Mouse (Mus musculus) layer of hippocampus, postnatal 25 days (tissue): Measurements from ENCODE around the gene CK137956. TPM values are rescaled to one million over a fixed set of nuclear protein-coding genes. Genes with fewer than 3 reads are reported as not detected.

Experiments used
- DNase-seq, 2 experiments: peaks; one replicate each; pipeline ENCODE4 v3.0.0; 2022; ENCODE audit warnings: mixed read lengths in 2 of 2, low spot score in 1 of 2; ENCODE audit errors: extremely low spot score in 1 of 2
- total RNA-seq, 2 experiments: library from RNA; stranded (reverse); gene quantifications; 2 replicates each; pipeline ENCODE4 v1.2.3; 2021

The CK137956 gene
- under 1 TPM; 0.56 to 0.91 TPM for total RNA-seq

DNA sequence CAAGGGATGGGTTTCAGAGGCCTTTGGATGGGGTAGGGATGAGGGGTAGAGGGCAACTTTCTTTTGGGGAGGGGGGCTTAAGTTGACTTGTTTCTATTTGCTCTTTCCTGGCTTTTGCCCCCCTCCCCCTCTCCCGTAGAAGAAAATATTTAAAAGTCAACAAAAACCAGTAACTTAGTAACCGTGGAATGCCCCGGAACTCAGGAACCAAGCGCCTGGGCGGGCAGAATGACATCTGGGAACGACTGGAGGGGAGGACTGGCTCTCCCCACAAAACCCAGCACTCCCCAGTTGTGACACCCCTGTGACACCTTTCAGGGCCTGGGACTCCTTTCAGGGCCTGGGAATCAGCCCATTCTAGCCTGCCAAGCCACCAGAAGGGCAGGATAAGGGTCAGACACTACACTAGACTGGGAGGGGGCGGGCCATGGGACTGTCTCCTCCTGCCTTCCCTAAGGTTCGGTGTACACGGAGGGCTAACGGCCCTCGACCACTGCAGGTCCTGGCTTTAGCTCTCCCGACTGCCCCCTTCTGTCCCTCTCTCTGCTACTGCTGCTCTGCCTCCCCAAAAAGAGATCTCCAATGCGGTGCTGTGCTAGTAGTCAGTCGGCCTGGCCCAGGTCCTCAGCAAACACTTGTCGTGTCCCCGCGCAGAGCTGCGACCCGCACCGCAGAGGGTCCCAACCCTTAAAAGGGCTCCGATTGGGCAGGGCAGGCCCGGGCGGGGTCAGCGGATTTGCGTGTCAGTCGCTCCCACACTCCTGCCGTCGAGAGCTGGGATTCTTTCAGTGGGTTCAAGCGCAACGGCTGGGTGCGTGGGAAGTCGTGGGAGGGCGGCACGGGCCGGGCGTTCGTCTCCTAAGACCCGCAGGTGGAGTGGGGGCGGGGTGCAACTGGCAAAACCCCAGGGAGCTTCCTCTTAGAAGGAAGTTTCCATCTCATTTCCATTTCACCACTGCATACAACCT, at the start of gene CK137956:
Gene CK137956 (minus strand): TSS at position 51 of the 968 bp plus-strand sequence.
- no peak for DNase-seq

DNA sequence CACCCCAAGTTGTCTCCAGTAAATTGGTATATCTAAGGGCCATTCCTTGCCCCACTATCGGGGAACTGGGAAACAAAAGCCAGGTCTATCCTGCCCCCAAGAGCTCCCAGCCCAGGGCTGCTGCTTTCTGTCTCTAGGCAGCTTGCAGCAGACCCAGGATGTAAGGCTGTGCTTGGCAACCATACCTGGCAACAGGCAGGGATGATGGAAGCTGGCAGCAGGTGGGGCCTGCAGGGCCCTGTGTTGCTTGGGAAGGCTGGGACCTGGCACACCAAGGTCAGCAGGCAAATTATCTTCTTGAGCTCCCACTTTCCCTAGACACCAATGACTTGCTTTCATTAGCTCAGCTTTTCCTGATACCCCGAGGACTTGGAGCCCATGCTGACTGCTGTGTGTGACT, 48.7 kb upstream of the CK137956 start:
- no peak for DNase-seq

DNA sequence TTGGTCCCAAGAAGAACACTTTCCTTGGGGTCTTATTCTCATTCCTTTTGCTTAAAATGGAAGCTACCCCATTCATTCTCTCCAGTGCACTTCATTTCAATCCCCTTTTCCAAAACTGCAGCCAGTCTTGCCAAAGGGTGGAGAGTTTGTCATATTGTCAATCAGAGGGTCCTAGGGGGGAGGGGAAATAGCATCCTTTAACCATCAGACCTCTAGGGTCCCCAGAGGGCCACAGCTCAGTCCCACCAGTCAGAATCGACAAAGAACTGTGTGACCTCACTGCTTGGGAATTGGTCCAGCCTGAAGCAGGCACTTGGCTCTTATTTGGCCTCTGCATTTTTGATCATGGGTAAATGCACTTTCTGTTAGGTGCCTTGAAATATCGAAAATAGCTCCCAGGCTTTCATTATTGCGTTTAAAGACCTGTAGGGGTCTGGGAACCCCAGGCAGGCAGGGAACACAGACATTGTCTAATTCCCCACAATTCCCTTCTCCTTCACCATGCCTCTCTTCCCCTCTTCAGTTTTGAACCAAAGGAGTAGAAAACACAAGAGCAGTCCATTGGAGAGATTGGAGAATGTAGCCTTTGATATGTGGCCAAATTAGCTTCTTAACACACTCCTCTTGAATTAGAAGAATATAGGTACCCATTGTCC, 34.2 kb upstream of the CK137956 start:
- no peak for DNase-seq

DNA sequence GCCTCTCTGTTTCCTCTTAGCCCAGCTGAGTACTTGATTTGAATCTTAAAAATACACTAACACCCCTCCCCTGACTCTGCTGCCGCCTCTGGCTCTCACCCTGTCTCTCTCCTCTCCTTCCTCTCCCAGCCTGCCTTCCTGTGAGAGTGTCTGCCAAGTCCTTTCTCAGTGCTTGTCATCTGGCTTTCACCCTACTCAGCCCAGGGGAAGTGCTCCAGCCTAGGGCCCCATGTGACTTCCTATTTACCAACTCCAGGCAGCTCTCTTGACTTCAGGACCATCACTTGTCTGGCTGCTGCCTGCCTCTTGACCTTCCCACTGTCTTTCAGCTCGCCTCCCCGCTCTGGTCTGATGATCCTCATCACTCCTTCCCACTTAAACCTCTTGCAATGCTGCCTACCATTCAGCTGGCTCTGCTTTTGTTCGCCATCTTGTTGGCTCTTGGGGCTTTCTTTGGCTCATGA, 31.9 kb upstream of the CK137956 start:
- no peak for DNase-seq

GRCm38 (mm10) chr4:127999281-127999680, 28.5 kb upstream of the CK137956 start:
- no peak for DNase-seq

DNA sequence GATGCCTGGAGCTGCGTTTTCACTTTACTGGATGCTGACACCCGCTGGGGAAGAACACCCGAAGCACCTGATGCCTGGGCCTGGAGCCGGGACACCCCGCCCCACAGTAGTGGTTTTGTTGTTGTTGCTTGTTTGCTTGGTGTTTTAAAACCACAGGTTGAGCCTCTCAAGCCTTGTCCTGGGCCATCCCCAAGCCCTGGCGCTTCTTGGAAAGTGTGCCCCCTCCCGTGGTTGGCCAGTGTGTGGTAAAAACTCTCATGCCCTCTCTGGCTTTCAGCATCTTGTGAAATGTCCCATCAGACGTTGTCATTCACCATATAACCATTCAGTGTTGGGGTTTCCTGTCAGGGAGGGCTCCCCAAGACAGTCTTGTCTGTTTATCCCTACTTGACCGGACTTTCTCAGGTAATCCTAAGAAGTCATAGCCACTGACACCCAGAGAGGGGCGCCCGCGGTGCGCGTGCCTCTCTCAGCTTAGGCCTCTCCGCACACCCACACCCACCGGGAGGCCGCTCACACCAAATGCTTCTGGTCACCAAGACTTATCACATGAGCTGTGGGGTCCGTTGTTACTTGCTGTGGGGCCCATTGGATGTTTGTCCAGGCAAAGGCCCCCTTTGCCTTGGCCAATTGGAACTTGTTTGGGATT, 18.7 kb upstream of the CK137956 start:
- peak; percentile 50 to 54 for DNase-seq

DNA sequence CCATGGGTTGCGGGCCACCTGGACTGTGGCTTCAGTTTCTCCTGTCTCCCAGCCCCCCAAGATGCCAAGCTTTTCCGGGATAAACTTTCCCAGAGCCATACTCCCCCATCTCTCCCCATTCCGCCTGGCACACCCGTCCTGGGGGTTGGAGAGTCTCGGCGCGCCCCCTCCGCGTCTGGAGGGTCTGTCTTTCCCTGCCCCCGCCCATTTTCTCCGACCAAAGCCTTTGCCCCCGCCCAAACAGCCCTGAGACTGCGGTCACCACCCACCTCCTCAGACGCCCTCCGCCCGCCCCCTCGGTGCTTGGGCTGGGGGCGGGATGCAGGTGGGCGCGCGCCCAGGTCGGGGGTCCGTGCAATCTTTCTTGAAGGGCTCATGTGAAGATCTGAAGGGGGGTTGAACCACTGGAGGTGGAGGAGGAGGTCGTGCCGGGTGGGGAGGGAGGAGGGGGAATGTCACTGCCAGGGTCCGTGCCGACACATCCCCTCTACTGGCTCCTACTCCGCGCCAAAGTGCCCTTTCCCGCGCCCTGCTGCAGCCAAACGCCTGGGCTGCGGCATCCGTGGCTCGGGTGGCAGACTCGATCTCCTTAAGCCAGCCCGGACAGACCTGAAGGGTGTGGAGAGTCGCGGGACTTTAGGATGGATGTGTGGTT, 17.9 kb upstream of the CK137956 start:
- DNase-seq, result no peak

- peak; percentile 56 to 66 for DNase-seq
Measured at GRCm38 (mm10) chr4:127987784-127988455, 17.2 kb upstream of the CK137956 start, which contains the start of gene Csmd2. Gene Csmd2, plus strand, starts transcription at chr4:127987857.

GRCm38 (mm10) chr4:127987270-127987669, 16.5 kb upstream of the CK137956 start:
- peak in 1 of 2 experiments; percentile 22 for DNase-seq

- DNase-seq, result peak in 1 of 2 experiments; percentile 40
Measured at GRCm38 (mm10) chr4:127986491-127987075, 15.8 kb upstream of the CK137956 start.

GRCm38 (mm10) chr4:127985874-127986273, 15.1 kb upstream of the CK137956 start:
- DNase-seq, result no peak

GRCm38 (mm10) chr4:127984426-127984825, 13.7 kb upstream of the CK137956 start:
- no peak for DNase-seq

- DNase-seq, result no peak
Measured at GRCm38 (mm10) chr4:127981125-127981524, 10.4 kb upstream of the CK137956 start.

DNA sequence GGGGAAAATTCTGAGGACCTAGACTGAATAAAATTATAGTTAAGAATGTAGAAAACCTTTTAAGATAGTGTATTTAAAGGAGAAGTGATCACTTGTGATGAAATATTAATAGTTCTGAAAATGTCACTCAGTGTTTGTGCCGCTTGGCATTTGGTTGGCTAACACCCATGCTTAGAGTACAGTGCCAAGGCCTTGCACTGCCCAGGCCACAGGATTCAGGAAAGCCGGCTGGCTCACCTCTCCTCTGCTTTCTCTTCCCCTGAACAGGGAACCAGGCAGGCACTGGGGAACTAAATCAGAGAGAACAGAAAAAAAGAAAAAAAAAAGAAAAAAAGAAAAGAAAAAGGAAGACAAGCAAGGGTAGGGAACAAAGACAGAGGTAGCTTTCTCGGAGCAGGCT, 2.2 kb upstream of the CK137956 start:
- no peak for DNase-seq

DNA sequence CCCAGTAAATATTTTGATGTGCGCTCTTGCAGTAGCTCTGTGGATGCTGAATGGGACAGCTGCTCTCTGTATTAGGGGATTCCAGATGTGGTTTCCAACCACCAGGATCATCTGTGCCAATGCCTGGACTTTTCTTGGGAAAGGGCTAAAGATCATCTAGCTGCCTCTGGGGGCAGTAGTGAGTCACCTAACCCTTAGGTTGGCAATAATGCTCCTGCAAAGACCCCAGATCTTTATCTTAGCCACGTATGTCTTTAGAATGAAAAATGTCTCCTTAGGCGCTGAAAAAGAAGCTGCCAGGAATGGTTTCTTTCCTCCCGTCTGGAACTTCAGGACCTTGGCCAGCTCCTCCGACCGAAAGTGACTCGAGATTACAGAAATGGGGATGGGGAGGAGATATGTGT, 731 bp downstream of the CK137956 start:
- peak in 1 of 2 experiments; percentile 28 for DNase-seq

- DNase-seq, result no peak
Measured at GRCm38 (mm10) chr4:127969101-127969500, 1.6 kb downstream of the CK137956 start.

GRCm38 (mm10) chr4:127953006-127953710, 17.6 kb downstream of the CK137956 start:
- no peak for DNase-seq

GRCm38 (mm10) chr4:127947696-127948095, 23.1 kb downstream of the CK137956 start:
- no peak for DNase-seq

DNA sequence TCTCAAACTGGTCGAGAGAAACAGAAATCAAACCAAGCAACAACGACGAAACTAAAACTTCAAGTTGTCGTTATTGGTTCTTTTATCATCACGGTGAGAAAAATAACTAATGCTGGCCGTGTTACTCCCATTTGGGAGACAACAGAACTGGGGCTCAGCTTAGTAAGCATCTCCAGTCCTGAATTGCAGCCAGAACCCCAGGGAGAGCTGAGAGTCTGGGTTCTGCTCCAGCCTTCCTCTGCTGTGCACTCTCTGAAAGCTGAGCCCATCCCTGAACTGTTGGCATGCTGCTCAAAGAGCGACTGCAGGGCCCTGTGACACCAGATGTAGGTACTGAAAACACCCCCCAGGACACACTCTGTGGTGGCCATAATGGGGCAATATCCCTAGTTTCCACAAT, 33.3 kb downstream of the CK137956 start:
- DNase-seq, result no peak
